Mouse (Mus musculus): ENCODE data around the gene Paqr9. TPM values are rescaled to one million over a fixed set of nuclear protein-coding genes. Genes with fewer than 3 reads are reported as not detected.

Paqr9 gene
- polyA plus RNA-seq, 1 experiment from 2014 or later = 0.45 TPM

DNA sequence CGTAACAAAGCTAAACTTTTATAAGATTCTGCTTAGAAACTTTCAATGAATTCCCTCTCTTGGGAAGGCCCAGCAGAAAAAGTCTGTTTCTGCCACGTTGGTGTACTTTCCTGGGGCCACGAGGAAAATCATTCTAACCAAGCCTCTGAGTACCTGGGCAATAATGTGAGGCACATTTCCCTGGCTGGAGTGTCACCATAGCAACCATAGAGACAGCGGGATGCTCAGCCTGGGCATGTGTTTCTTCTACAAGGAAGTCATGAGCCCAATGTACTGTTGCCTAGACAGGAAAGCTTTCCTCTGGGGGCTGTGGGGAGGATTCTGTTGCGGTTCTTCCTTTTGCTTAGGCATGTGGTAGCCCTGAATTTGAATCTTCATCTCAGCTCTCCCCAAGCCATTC is 7.5 kb downstream of the Paqr9 start:
- no peak for ATAC-seq (ENCODE audit: insufficient number of reproducible peaks, insufficient read depth, low FRiP score, low TSS enrichment)
- Histone ChIP-seq H3K4me2 (replicated peaks) (no peak overlapping the region), H3K36me3 (no peaks in the 10 kb centered on the region), H3K9ac (no peak overlapping the region), H3K27me3 (peaks cover 32% of the 10 kb centered on the region), H3K27ac (no peak overlapping the region), H3K4me1 (no peaks in the 10 kb centered on the region), H3K9me3 (no peaks in the 10 kb centered on the region), H3K4me3 (no peak overlapping the region)
- WGBS = 62% methylated on average over 5 of the region's 5 CpGs

DNA sequence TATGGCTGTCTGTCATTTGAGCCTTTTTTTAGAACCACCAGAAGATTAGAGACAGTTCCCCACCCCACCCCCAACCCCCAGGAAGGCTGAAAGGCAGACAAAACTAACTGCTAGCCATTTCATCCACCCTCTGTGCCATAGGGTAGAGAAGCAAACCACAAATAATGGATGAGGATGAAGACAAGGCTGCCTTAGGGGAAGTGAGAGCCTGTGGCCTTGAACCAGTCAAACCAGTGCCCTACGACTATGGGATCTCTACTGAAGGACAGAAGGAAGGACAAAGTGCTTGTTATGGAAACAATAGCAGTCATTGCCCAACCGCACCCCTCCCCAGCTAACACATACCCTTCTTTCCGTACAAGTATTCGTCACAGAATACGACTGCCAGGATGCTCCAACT is 9.8 kb downstream of the Paqr9 start:
- Histone ChIP-seq H3K9me3 (no peaks in the 10 kb centered on the region), H3K27ac (no peak overlapping the region), H3K4me3 (no peak overlapping the region), H3K9ac (no peak overlapping the region), H3K36me3 (no peaks in the 10 kb centered on the region), H3K27me3 (peaks cover 14% of the 10 kb centered on the region), H3K4me1 (no peaks in the 10 kb centered on the region), H3K4me2 (replicated peaks) (no peak overlapping the region)
- 88% methylated on average over 5 of the region's 5 CpGs for WGBS
- no peak for ATAC-seq (ENCODE audit: insufficient number of reproducible peaks, insufficient read depth, low FRiP score, low TSS enrichment)

DNA sequence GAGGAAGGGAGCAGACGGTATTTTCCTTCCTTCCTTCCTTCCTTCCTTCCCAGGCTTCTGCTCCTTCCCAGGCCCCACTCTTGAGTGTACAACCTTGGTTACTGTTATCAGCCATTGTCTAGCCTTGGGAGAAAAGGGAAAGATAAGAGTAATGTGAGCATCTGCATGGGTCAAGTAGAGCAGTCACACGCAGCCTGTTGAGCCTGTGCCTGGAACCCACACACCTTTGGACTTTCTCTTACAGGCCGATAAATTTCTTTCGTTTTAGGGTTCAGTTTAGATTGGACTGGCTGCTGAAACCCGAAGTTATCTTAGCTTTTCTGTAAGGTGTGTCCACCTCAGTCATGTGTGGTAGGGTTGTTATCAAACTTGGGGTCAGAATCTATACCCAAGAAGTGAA is 10.5 kb downstream of the Paqr9 start:
- H3K9ac ChIP-seq = no peak overlapping the region
- ATAC-seq (ENCODE audit: insufficient number of reproducible peaks, insufficient read depth, low FRiP score, low TSS enrichment) = no peak
- H3K4me3 ChIP-seq = no peak overlapping the region
- no peaks in the 10 kb centered on the region for H3K36me3 ChIP-seq
- no peak overlapping the region for H3K4me2 ChIP-seq (replicated peaks)
- no peaks in the 10 kb centered on the region for H3K4me1 ChIP-seq
- no peaks in the 10 kb centered on the region for H3K9me3 ChIP-seq
- WGBS = 91% methylated on average over 5 of the region's 5 CpGs
- H3K27ac ChIP-seq = no peak overlapping the region
- peaks cover 8% of the 10 kb centered on the region; the same call in 1 of the 2 replicates for H3K27me3 ChIP-seq

DNA sequence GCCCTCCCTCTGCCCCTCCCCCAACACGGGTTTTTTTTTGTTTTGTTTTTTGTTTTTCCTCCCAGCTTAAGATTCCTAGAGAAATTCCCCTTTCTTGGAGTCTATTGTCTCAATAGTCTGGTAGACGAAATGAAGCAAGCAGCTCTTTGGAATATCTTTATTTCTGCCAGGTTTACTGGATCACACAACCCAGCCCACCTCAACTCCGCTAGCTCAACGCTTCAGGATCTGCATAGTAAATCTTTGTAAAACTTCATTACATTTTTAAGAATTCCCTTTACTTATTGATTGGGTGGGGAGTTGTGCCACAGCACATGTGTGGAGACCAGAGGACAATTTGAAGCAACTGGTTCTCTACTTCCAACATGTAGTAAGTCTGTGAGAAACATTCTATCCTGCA is 11.1 kb downstream of the Paqr9 start:
- no peaks in the 10 kb centered on the region for H3K9me3 ChIP-seq
- no peak overlapping the region for H3K4me3 ChIP-seq
- no peak overlapping the region for H3K4me2 ChIP-seq (replicated peaks)
- H3K27me3 ChIP-seq = peaks cover 5% of the 10 kb centered on the region; the same call in 1 of the 2 replicates
- no peak overlapping the region for H3K9ac ChIP-seq
- no peak overlapping the region for H3K27ac ChIP-seq
- ATAC-seq (ENCODE audit: insufficient number of reproducible peaks, insufficient read depth, low FRiP score, low TSS enrichment) = no peak
- 83% methylated on average over 4 of the region's 4 CpGs for WGBS
- no peaks in the 10 kb centered on the region for H3K4me1 ChIP-seq
- no peaks in the 10 kb centered on the region for H3K36me3 ChIP-seq

DNA sequence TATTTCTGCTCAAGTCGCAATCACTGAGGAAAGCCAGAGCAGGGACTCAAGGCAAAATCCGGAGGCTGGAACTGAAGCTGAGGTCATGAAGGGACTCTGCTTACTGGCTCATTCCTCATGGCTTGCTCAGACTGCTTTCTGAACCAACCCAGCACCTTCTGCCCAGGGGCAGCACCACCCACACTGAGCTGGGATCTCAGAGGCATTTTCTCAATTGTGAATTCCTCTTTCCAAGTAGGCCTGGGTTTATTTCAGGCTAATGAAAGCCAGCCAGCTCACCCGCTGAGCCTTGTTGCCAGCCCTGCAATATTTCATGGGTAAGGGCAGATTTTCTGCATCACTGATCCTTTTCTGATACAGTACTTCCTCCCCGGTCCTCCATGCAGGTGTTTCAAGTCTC is 12.0 kb downstream of the Paqr9 start:
- H3K9me3 ChIP-seq = no peaks in the 10 kb centered on the region
- no peaks in the 10 kb centered on the region for H3K4me1 ChIP-seq
- WGBS = 80% methylated on average over 4 of the region's 4 CpGs
- H3K4me3 ChIP-seq = no peak overlapping the region
- ATAC-seq (ENCODE audit: insufficient number of reproducible peaks, insufficient read depth, low FRiP score, low TSS enrichment) = no peak
- H3K4me2 ChIP-seq (replicated peaks) = no peak overlapping the region
- H3K9ac ChIP-seq = no peak overlapping the region
- no peaks in the 10 kb centered on the region for H3K27me3 ChIP-seq
- H3K27ac ChIP-seq = no peak overlapping the region
- H3K36me3 ChIP-seq = no peaks in the 10 kb centered on the region

DNA sequence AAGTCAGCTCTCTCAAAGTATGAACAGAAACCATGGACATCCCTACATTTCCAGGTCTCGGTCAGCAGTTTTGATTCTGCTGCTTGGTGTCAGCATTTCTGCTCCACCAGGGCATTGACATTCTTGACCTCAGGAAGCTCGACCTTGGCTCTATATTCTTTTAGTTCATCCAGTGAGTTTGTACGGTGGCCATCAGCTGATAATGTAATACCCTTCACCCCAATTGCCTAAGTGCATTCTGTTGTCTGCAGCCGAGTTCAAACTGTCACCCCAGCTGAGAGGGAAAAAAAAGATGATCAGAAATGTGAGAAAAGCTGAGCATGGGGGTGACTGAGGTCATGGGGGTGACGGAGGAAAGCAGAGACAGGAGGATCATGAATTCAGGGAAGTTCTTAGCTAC is 13.1 kb downstream of the Paqr9 start:
- ATAC-seq (ENCODE audit: insufficient number of reproducible peaks, insufficient read depth, low FRiP score, low TSS enrichment) = no peak
- no peaks in the 10 kb centered on the region for H3K27me3 ChIP-seq
- H3K9ac ChIP-seq = no peak overlapping the region
- 61% methylated on average over 5 of the region's 5 CpGs for WGBS
- H3K4me2 ChIP-seq (replicated peaks) = no peak overlapping the region
- H3K27ac ChIP-seq = no peak overlapping the region
- no peak overlapping the region for H3K4me3 ChIP-seq
- H3K36me3 ChIP-seq = no peaks in the 10 kb centered on the region
- H3K9me3 ChIP-seq = no peaks in the 10 kb centered on the region
- no peaks in the 10 kb centered on the region for H3K4me1 ChIP-seq

DNA sequence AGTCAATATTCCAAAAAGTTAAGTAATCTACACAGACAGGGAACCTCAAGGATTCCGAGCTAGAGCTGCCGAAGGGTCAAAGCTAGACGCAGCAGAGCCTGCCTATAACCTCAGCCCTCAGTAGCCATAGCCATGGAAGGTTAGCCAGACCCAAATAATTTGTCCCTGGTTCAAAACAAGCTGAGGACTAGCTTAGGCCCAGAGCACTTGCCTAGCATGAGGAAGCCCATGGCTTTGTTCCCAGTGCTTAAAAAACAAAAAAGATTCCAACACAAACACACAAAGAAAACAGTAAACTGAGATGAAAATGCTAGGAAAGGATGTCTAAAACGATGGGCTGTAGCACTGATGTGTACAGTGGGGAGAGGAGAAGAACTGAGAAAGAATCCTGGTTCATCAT is 14.7 kb downstream of the Paqr9 start:
- Histone ChIP-seq H3K4me3 (no peak overlapping the region), H3K9ac (no peak overlapping the region), H3K27ac (no peak overlapping the region), H3K4me1 (no peaks in the 10 kb centered on the region), H3K27me3 (no peaks in the 10 kb centered on the region), H3K9me3 (no peaks in the 10 kb centered on the region), H3K4me2 (replicated peaks) (no peak overlapping the region), H3K36me3 (no peaks in the 10 kb centered on the region)
- WGBS = 83% methylated on average over 4 of the region's 4 CpGs
- ATAC-seq (ENCODE audit: insufficient number of reproducible peaks, insufficient read depth, low FRiP score, low TSS enrichment) = no peak

DNA sequence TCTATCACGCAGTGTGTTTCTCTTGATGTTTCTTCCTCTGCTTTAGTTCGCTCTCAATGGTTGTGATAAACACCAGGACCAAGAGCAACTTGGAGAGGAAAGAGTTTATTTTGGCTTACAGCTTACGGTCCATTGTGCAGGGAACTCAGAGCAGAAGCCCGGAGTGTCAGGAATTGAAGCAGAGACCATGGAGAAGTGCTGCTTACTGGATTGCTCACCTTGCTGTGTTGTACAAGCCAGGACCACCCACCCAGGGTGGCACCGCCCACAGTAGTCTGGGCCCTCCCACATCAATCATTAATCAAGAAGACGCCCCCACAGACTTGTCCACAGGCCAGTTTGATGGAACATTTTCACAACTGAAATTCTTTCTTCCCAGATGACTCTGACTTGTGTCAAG is 18.0 kb downstream of the Paqr9 start:
- 85% methylated on average over 6 of the region's 6 CpGs for whole genome bisulfite sequencing
- H3K4me3 ChIP-seq = no peak overlapping the region
- H3K4me2 ChIP-seq (replicated peaks) = no peak overlapping the region
- no peaks in the 10 kb centered on the region for H3K9me3 ChIP-seq
- H3K27ac ChIP-seq = no peak overlapping the region
- no peak overlapping the region for H3K9ac ChIP-seq
- ATAC-seq (ENCODE audit: insufficient number of reproducible peaks, insufficient read depth, low FRiP score, low TSS enrichment) = no peak
- H3K4me1 ChIP-seq = peaks cover 9% of the 10 kb centered on the region; the same call in 1 of the 2 replicates
- H3K36me3 ChIP-seq = no peaks in the 10 kb centered on the region
- H3K27me3 ChIP-seq = peaks cover 10% of the 10 kb centered on the region

DNA sequence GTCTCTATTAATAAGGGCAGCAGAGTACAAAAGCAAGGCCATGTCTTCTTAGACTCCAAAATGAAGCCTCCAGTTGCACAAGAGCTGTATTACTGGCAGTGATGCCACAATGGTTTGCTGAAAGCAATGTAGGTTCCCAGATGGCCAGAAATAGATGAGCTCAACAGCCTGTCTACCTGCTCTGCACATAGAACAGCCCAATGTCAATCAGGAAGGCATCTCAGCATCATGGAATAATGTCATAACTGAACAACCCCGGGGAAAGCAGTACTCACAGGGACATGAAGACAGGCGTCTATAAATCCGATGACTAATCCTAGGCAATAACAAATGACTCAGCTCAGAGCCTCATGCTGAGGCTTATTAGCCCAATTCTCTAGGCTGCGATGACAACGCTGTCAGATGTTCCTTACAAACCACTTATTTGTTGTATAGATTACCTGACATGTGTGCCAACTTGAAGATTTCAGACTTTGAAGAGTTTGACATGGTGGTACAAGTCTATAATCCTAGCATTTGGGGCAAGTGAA is 19.0 kb downstream of the Paqr9 start:
- H3K4me3 ChIP-seq = no peak overlapping the region
- no peak overlapping the region for H3K27ac ChIP-seq
- 91% methylated on average over 5 of the region's 5 CpGs for WGBS

DNA sequence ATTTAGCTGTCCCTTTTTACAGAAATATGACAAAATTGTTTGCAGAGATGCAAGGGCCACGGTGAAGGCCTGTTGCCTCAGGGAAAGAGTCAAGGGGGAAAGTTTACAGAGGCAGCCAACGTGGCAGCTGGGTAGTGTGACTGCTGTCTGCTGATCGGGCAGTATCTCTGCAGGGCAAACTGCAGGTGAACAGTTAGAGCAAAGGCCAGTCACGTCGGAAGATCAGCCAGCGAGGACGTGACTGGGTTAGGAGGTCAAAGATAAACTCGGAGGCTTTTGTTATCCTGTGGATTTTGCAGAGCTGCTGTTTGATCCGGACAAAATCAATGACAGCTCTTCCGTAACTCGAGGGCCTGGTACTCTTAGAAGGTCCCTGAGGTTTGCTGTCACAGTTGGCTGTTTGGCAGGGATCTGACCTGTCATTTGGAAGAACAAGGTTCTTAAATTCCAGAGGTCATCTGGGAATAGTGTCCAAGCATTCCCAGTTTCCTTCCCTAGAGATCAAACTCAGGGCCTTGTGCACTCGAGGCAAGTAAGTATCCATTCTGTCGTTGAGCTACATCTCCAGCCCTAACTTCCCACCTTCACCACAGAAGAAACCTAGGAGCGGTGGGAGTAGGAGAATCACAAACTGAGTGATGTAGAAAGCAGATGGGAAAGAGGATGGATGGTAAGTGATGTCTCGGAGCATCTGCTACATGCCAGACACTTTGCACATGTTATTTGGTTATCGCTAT is 21.7 kb downstream of the Paqr9 start:
- 28% methylated on average over 16 of the region's 16 CpGs for WGBS
- Histone ChIP-seq H3K9me3 (no peaks in the 10 kb centered on the region), H3K4me2 (replicated peaks) (0 out of 2 replicates have a peak overlapping the region, but pooled peaks have one; percentile 54), H3K9ac (no peak overlapping the region), H3K36me3 (no peaks in the 10 kb centered on the region), H3K27me3 (peaks cover 10% of the 10 kb centered on the region), H3K4me1 (peaks cover 9% of the 10 kb centered on the region; the same call in 1 of the 2 replicates), H3K27ac (no peak overlapping the region), H3K4me3 (no peak overlapping the region)
- ATAC-seq (ENCODE audit: insufficient number of reproducible peaks, insufficient read depth, low FRiP score, low TSS enrichment) = no peak

More for the DNA sequence above, 19.0 kb downstream of the Paqr9 start:
- Histone ChIP-seq H3K4me2 (replicated peaks) (no peak overlapping the region), H3K9ac (no peak overlapping the region), H3K36me3 (no peaks in the 10 kb centered on the region), H3K27me3 (peaks cover 10% of the 10 kb centered on the region), H3K9me3 (no peaks in the 10 kb centered on the region), H3K4me1 (peaks cover 9% of the 10 kb centered on the region; the same call in 1 of the 2 replicates)
- no peak for ATAC-seq (ENCODE audit: insufficient number of reproducible peaks, insufficient read depth, low FRiP score, low TSS enrichment)

DNA sequence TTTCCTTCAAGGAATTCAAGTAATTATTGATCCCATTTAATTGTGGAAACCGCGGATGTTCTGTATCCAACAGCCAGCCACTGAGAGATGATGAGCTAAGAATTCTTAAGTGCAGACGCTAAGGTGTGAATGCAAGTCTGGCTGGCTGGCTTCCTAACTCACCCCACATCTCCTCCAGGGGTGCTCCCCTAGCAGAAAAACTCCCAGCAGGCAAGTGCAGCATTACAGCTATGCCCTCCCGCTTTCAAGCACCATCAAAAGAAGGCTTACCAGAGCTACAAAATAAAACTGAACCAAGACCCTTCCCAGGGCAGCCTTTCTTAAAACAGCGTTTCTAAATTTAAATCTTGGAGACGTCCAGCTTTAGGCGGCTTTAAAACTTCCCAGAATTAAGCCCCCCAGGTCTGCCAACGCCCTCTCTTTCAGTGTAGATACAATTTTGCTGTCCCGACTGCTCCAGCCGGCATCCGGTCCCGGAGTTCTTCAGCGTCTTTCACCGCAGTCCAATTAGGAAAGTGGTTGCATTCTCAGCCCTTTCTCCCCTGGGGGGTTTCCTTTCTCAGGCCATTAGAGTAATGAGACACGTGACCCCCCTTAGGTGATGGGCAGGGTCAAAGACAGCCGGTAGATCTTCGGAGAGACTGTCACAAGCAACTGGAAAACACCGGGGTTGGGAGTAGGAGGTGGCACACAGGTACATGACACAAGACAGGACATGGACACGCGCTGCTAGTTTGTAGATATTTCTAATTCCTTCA is 22.5 kb downstream of the Paqr9 start:
- ATAC-seq (ENCODE audit: insufficient number of reproducible peaks, insufficient read depth, low FRiP score, low TSS enrichment) = no peak
- Histone ChIP-seq H3K36me3 (no peaks in the 10 kb centered on the region), H3K9ac (no peak overlapping the region), H3K4me1 (peaks cover 9% of the 10 kb centered on the region; the same call in 1 of the 2 replicates), H3K27ac (no peak overlapping the region), H3K9me3 (no peaks in the 10 kb centered on the region), H3K27me3 (peaks cover 10% of the 10 kb centered on the region), H3K4me3 (peak overlapping the region; percentile 30), H3K4me2 (replicated peaks) (peak overlapping the region; percentile 54)
- 6% methylated on average over 20 of the region's 20 CpGs for WGBS

DNA sequence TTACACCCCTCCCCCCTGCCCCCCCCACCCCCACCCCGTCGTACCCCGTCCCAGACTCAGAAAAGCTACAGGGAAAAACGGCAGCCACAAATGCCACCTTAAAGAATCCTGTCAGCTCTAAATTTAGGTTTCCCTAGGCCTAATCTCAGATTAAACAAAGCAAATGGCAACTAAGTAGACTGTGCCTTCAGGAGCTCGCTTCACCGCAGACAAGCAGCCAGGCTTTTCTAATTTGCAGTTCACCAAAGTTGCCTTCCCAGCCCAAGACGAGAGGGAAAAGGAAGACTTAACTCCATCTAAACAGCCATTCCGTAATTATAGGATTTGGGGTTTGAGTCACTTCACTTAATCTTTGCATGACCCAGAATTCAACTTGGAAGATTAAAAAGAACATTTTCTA is 23.1 kb downstream of the Paqr9 start:
- WGBS = 5% methylated on average over 8 of the region's 8 CpGs
- Histone ChIP-seq H3K4me2 (replicated peaks) (peak overlapping the region; percentile 54), H3K27me3 (peaks cover 10% of the 10 kb centered on the region), H3K36me3 (no peaks in the 10 kb centered on the region), H3K9ac (no peak overlapping the region), H3K4me1 (peaks cover 9% of the 10 kb centered on the region; the same call in 1 of the 2 replicates), H3K9me3 (no peaks in the 10 kb centered on the region), H3K4me3 (peak overlapping the region; percentile 30), H3K27ac (no peak overlapping the region)
- no peak for ATAC-seq (ENCODE audit: insufficient number of reproducible peaks, insufficient read depth, low FRiP score, low TSS enrichment)

Data from embryonic facial prominence, embryonic 12.5 days (tissue).